ENCODE assay signal across 16 mouse cellular contexts in the genomic region with DNA sequence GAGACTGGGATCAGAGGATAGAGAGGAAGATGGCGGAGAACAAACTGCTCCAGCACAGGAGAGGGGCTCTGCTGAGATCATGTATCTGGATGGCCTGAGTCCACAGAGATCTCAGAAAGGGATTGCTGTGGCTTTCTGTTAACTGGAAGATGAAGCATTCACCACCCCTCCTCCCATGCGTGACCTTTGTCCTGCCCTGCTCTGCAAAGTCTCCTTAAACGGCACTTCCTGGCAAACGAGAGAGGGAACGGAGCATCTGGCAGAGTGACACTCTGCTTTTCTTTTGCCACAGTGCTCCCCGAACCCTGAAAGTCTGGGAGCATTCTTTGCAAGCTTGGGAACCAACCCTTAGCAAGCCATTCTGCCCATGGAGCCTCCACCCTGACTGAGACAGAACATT.
DNase-seq lines count a peak whose midpoint lies in the region; ATAC-seq lines count a peak whose summit lies in the region.
"Had no signal": no experiment of that assay in that cellular context is flagged by ENCODE, and none has a peak within 500 bp of the region (broad histone marks: within the 10 kb centered on the region; RNA-seq: fewer than 3 reads in every experiment).

No protein-coding gene starts in this region.

- no peak overlapping the region for H3K4me2 ChIP-seq in heart, embryonic 12.5 days
- no peak overlapping the region for H3K4me2 ChIP-seq in embryonic facial prominence, embryonic 11.5 days (ENCODE audit: low read depth, low read length)
- H3K4me2 ChIP-seq in intestine, embryonic 16.5 days (ENCODE audit: low read depth, low read length): no peak overlapping the region
- H3K4me2 ChIP-seq: limb, embryonic 12.5 days; liver, embryonic 12.5 days; lung, embryonic 14.5 days; midbrain, embryonic 15.5 days had no signal

- DNase-seq in heart, postnatal 25 days (ENCODE audit: low spot score): no peak
- peak; percentile 78 for DNase-seq in embryo, embryonic 10 days (ENCODE audit: low spot score)
- peak; percentile 24 for DNase-seq in embryonic facial prominence, embryonic 11.5 days (ENCODE audit: low spot score)
- peak; percentile 23 to 46 for DNase-seq in kidney, postnatal 4 days
- no peak for DNase-seq in adrenal gland, adult 2 months
- DNase-seq: cerebellum, adult 18-20 months; cerebellum, postnatal 36 days; lung, embryonic 14.5 days; lung, postnatal 36 days; right cerebral cortex, postnatal 4 days; thymus, adult 2 months had no signal

- 55% methylated on average over 6 of the region's 6 CpGs for WGBS in heart, embryonic 12.5 days
- 19% methylated on average over 6 of the region's 6 CpGs for WGBS in embryonic facial prominence, embryonic 11.5 days
- 42% methylated on average over 6 of the region's 6 CpGs for WGBS in intestine, embryonic 16.5 days

- H3K27me3 ChIP-seq in heart, embryonic 12.5 days (replicated peaks): no peaks in the 10 kb centered on the region
- no peaks in the 10 kb centered on the region for H3K27me3 ChIP-seq in embryonic facial prominence, embryonic 11.5 days (ENCODE audit: control insufficient read depth, insufficient read depth, low read length)
- no peaks in the 10 kb centered on the region for H3K27me3 ChIP-seq in intestine, embryonic 16.5 days (replicated peaks; ENCODE audit: control insufficient read depth, insufficient read depth, low read length)
- H3K27me3 ChIP-seq: limb, embryonic 12.5 days; liver, embryonic 12.5 days; midbrain, embryonic 15.5 days had no signal

- H3K9me3 ChIP-seq in heart, embryonic 12.5 days (replicated peaks): 0 out of 2 replicates have a peak, but pooled peaks cover 8% of the 10 kb centered on the region
- H3K9me3 ChIP-seq in embryonic facial prominence, embryonic 11.5 days (replicated peaks; ENCODE audit: control insufficient read depth, low read length): no peaks in the 10 kb centered on the region
- no peaks in the 10 kb centered on the region for H3K9me3 ChIP-seq in intestine, embryonic 16.5 days (ENCODE audit: control insufficient read depth, low read length)
- H3K9me3 ChIP-seq: midbrain, embryonic 15.5 days had no signal

- peak overlapping the region; percentile 19; the same call in 1 of the 2 replicates for H3K27ac ChIP-seq in heart, embryonic 12.5 days (ENCODE audit: poor library complexity, severe bottlenecking)
- no peak overlapping the region for H3K27ac ChIP-seq in embryonic facial prominence, embryonic 11.5 days (replicated peaks; ENCODE audit: low read depth, low read length)
- no peak overlapping the region for H3K27ac ChIP-seq in intestine, embryonic 16.5 days (ENCODE audit: low read length)
- H3K27ac ChIP-seq: limb, embryonic 12.5 days; liver, embryonic 12.5 days; midbrain, embryonic 15.5 days had no signal

- H3K4me3 ChIP-seq in heart, embryonic 12.5 days: no peak overlapping the region
- no peak overlapping the region for H3K4me3 ChIP-seq in embryonic facial prominence, embryonic 11.5 days (ENCODE audit: low read depth, low read length)
- no peak overlapping the region for H3K4me3 ChIP-seq in intestine, embryonic 16.5 days (ENCODE audit: low read length)
- H3K4me3 ChIP-seq: limb, embryonic 12.5 days; liver, embryonic 12.5 days; midbrain, embryonic 15.5 days had no signal

- H3K4me1 ChIP-seq in heart, embryonic 12.5 days (replicated peaks): peaks cover 35% of the 10 kb centered on the region
- H3K4me1 ChIP-seq in embryonic facial prominence, embryonic 11.5 days (ENCODE audit: control insufficient read depth, insufficient read depth, low read length): no peaks in the 10 kb centered on the region
- no peaks in the 10 kb centered on the region for H3K4me1 ChIP-seq in intestine, embryonic 16.5 days (ENCODE audit: control insufficient read depth, insufficient read depth, low read length)
- H3K4me1 ChIP-seq: liver, embryonic 12.5 days; midbrain, embryonic 15.5 days had no signal

- no peak for ATAC-seq in heart, embryonic 12.5 days (ENCODE audit: insufficient number of reproducible peaks, low FRiP score)
- ATAC-seq in embryonic facial prominence, embryonic 11.5 days (replicated peaks; ENCODE audit: insufficient number of reproducible peaks, low FRiP score, low TSS enrichment, low read depth): no peak
- ATAC-seq in intestine, embryonic 16.5 days: no peak
- ATAC-seq: liver, embryonic 12.5 days; midbrain, embryonic 15.5 days had no signal

- H3K9ac ChIP-seq in heart, embryonic 12.5 days: no peak overlapping the region
- no peak overlapping the region for H3K9ac ChIP-seq in embryonic facial prominence, embryonic 11.5 days (replicated peaks; ENCODE audit: low read length)
- H3K9ac ChIP-seq in intestine, embryonic 16.5 days (ENCODE audit: low read depth, low read length): no peak overlapping the region
- H3K9ac ChIP-seq: limb, embryonic 12.5 days; liver, embryonic 12.5 days; lung, embryonic 14.5 days; midbrain, embryonic 15.5 days had no signal

- no peaks in the 10 kb centered on the region for H3K36me3 ChIP-seq in heart, embryonic 12.5 days
- H3K36me3 ChIP-seq in embryonic facial prominence, embryonic 11.5 days (replicated peaks; ENCODE audit: control insufficient read depth, insufficient read depth, low read depth, low read length): no peaks in the 10 kb centered on the region
- no peaks in the 10 kb centered on the region for H3K36me3 ChIP-seq in intestine, embryonic 16.5 days (ENCODE audit: control insufficient read depth, insufficient read depth, low read length)
- H3K36me3 ChIP-seq: limb, embryonic 12.5 days; liver, embryonic 12.5 days; midbrain, embryonic 15.5 days had no signal

- intact Hi-C loops in heart, postnatal 25 days (cut with DNase I): no loop called here

Comparison
In these comparisons a context has a peak if more than half of its experiments do, and no peak if none do; other contexts are left out.
1. DNase-seq: peak in embryo, embryonic 10 days (single experiment), embryonic facial prominence, embryonic 11.5 days (single experiment) and kidney, postnatal 4 days (2 of 2); none in heart, postnatal 25 days (single experiment) and adrenal gland, adult 2 months (single experiment).